Mouse (Mus musculus): ENCODE measurements around the gene Bpifb2.

- TF ChIP-seq CTCF (IDR thresholded peaks at IDR 0.05; ENCODE audit: low read depth) (peak; percentile 95), EP300 (IDR thresholded peaks at IDR 0.05; ENCODE audit: low read depth) (no peak)
Observed at GRCm38 (mm10) chr2:153929871-153930413, 55.1 kb downstream of the Bpifb2 start.

All from heart, postnatal 0 days (tissue).